Mouse (Mus musculus): ENCODE measurements around the gene Gm20843. TPM values are rescaled to one million over a fixed set of nuclear protein-coding genes. Genes with fewer than 3 reads are reported as not detected.
"Not testable (repeated sequence)": the region's sequence is repeated elsewhere in the genome, so short reads cannot be mapped to it uniquely, and the experiment has no call there.

Gm20843 gene
- not detected in 2 replicates for polyA plus RNA-seq (2014; fragmentation: Nextera tagmentation; extraction: Ambion mirVana)

- not testable (repeated sequence) for DNase-seq; H3K36me3 ChIP-seq (ENCODE audit: insufficient read depth); ATAC-seq (ENCODE audit: insufficient read depth); H3K27ac ChIP-seq (ENCODE audit: low read depth); H3K4me3 ChIP-seq (ENCODE audit: low read depth, low read length); H3K9me3 ChIP-seq (ENCODE audit: low read depth, low read length); H3K4me1 ChIP-seq (ENCODE audit: insufficient read depth); H3K9ac ChIP-seq; H3K27me3 ChIP-seq (ENCODE audit: insufficient read depth, low read length); H3K4me2 ChIP-seq
- no CpG with 5 or more reads among the region's 6 CpGs for WGBS
Measured at GRCm38 (mm10) chrY:72247018-72247417, at the start of gene Gm20843. Gm20843 (minus strand) TSS chrY:72247118.
